Mouse (Mus musculus): ENCODE data around the gene Capza3. TPM values are rescaled to one million over a fixed set of nuclear protein-coding genes. Genes with fewer than 3 reads are reported as not detected.

Gene Capza3
- total and polyA plus RNA-seq, 3 experiments, result not detected

DNA sequence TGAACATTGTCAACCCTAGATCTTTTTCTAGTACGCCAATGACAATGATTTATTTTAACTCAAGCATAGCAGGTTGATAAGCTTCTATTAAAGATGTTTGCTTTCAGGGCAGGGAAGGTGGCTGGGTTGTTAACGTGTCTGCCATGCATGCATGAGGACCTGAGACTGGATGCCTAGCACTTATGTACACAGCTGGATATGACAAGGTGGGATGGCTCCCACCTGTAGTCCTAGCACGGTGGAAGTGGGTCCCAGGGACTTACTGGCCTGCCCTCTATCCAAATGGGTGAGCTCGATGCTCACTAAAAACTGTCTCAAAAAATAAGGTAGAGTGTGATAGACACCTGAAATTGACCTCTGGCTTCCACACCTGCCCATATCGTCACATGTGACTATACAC lies 48.8 kb downstream of the Capza3 start:
- Histone ChIP-seq H3K4me3 (replicated peaks in 1 of 3; ENCODE audit: low read depth in 2 of 3, low read length in 2 of 3, poor library complexity in 1 of 3) (no peak overlapping the region), H3K9me3 (replicated peaks; ENCODE audit: low read length) (peaks cover 39% of the 10 kb centered on the region), H3K36me3 (replicated peaks in 1 of 2; ENCODE audit: control insufficient read depth in 1 of 2, insufficient read depth in 1 of 2, low read length in 1 of 2) (no peaks in the 10 kb centered on the region), H3K4me2 (ENCODE audit: insufficient read depth, low read depth, poor library complexity, severe bottlenecking) (no peak overlapping the region), H3K79me2 (replicated peaks; ENCODE audit: control insufficient read depth, extremely low read depth, insufficient read depth, poor library complexity, severe bottlenecking) (no peaks in the 10 kb centered on the region), H3K4me1 (ENCODE audit: control insufficient read depth in 1 of 2, insufficient read depth in 2 of 2) (no peaks in the 10 kb centered on the region), H3K27ac (ENCODE audit: insufficient read depth, low read depth) (no peak overlapping the region), H3K9ac (ENCODE audit: insufficient read depth, low read depth) (no peak overlapping the region), H3K27me3 (replicated peaks) (no peaks in the 10 kb centered on the region)
- in situ Hi-C loops (cut with MboI; ENCODE audit: low pct_ligation_motif_present, low pct_unique_long_range_greater_than_20kb, low sequenced_read_pairs) (no loop called here), dilution Hi-C loops (cut with MboI; ENCODE audit: extremely low pct_ligation_motif_present, extremely low pct_unique_long_range_greater_than_20kb, low sequenced_read_pairs) (no loop called here)
- TF ChIP-seq PAX5 (IDR thresholded peaks at IDR 0.05; ENCODE audit: low read length) (no peak), NRF1 (IDR thresholded peaks at IDR 0.05; ENCODE audit: low read depth, low read length) (no peak), IRF4 (IDR thresholded peaks at IDR 0.05; ENCODE audit: low read depth, low read length) (no peak), KAT2A (IDR thresholded peaks at IDR 0.05; ENCODE audit: insufficient replicate concordance, low read length) (no peak), MAFK (IDR thresholded peaks at IDR 0.05; ENCODE audit: insufficient replicate concordance, low read length) (no peak), SMC3 (IDR thresholded peaks at IDR 0.05; ENCODE audit: low read depth, low read length) (no peak), USF1 (IDR thresholded peaks at IDR 0.05; ENCODE audit: low read depth, low read length) (no peak), EP300 (IDR thresholded peaks at IDR 0.05; ENCODE audit: low read length) (no peak), TCF12 (IDR thresholded peaks at IDR 0.05; ENCODE audit: low read depth, low read length) (no peak), UBTF (IDR thresholded peaks at IDR 0.05; ENCODE audit: low read depth, low read length) (no peak), RCOR1 (conservative IDR thresholded peaks at IDR 0.05; ENCODE audit: low read depth, low read length) (no peak), TBP (conservative IDR thresholded peaks at IDR 0.05; ENCODE audit: low read depth, low read length) (no peak), JUND (conservative IDR thresholded peaks at IDR 0.05; ENCODE audit: low read depth, low read length) (no peak), POLR2AphosphoS2 (IDR thresholded peaks at IDR 0.05; ENCODE audit: low read depth, low read length) (no peak), MAX (IDR thresholded peaks at IDR 0.05; ENCODE audit: low read length) (no peak), HCFC1 (IDR thresholded peaks at IDR 0.05; ENCODE audit: low read depth, low read length) (no peak)
- no peak for DNase-seq (ENCODE audit: extremely low read depth)

Other genes with a start within 250 kb of the Capza3 start
- not detected in 2 replicates for gene Plcz1, start 205 bp downstream of the Capza3 start, total RNA-seq (2012; rRNA removed)
- gene Plcz1, start 205 bp downstream of the Capza3 start, total RNA-seq (2014; rRNA removed), result not detected in 2 replicates
- gene Plcz1, start 205 bp downstream of the Capza3 start, polyA plus RNA-seq (2012; ENCODE audit: insufficient read length, low read depth), result not detected in 2 replicates

Measured in CH12.LX (cell line).